Mouse (Mus musculus): ENCODE results near the gene Plxdc1. TPM values are rescaled to one million over a fixed set of nuclear protein-coding genes. Genes with fewer than 3 reads are reported as not detected.

The Plxdc1 gene
- polyA plus RNA-seq, 1 experiment from 2014 or later = 2.8 TPM

DNA sequence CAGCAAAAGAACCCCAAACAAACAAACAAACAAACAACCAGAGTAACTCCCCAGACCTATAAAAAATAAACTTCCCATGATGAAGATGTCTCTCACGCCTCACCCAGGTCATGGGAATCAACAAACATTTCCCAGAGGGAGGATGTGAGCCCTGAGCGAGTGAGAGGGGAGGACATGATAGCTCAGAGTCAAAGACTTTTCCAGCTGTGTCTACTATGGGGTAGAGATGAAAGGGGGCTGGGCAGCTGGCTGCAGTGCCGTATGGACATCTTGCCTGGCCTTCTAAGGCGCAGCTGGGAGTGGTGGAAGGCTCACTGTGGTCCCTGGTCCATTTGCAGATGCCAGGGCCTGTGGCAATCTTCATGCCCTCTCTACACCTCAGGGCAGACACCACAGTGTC lies 57.3 kb downstream of the Plxdc1 start:
- no peak for ATAC-seq
- no peak overlapping the region for H3K4me3 ChIP-seq (ENCODE audit: low read length)
- WGBS = 83% methylated on average over 4 of the region's 4 CpGs

DNA sequence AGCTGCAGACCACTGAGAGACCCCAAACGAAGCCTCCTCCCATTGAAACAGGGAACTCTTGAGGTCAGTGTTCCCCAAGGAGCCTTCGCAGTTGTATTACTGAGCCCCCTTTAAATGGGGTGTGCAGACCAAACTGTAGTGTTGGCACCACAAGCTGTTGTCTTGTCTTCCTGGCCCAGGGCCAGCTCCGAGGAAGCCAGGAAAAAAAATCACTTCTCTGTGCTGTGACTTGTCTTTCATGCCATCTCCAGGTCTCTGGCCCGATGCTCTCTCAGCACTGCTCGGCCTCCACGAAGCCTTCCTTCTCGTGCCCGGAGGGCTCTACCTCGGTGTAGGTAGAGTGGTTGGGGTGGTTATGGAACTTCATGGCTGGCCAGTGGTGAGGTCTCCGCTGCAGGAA lies 62.0 kb downstream of the Plxdc1 start:
- Histone ChIP-seq H3K4me2 (ENCODE audit: low read length) (no peak overlapping the region), H3K36me3 (ENCODE audit: control insufficient read depth, insufficient read depth, low read length) (no peaks in the 10 kb centered on the region), H3K4me1 (ENCODE audit: control insufficient read depth, insufficient read depth, low read depth, low read length) (no peaks in the 10 kb centered on the region), H3K27ac (ENCODE audit: low read depth, low read length) (no peak overlapping the region), H3K9ac (ENCODE audit: low read depth, low read length) (no peak overlapping the region), H3K27me3 (replicated peaks; ENCODE audit: control insufficient read depth, insufficient read depth, low read length) (no peaks in the 10 kb centered on the region), H3K9me3 (ENCODE audit: control insufficient read depth, low read length) (no peaks in the 10 kb centered on the region), H3K4me3 (ENCODE audit: low read length) (no peak overlapping the region)
- WGBS = 89% methylated on average over 10 of the region's 10 CpGs
- no peak for ATAC-seq

More for the DNA sequence above, 57.3 kb downstream of the Plxdc1 start:
- H3K27ac ChIP-seq (ENCODE audit: low read depth, low read length) = no peak overlapping the region
- H3K4me1 ChIP-seq (ENCODE audit: control insufficient read depth, insufficient read depth, low read depth, low read length) = no peaks in the 10 kb centered on the region
- no peaks in the 10 kb centered on the region for H3K27me3 ChIP-seq (replicated peaks; ENCODE audit: control insufficient read depth, insufficient read depth, low read length)
- no peaks in the 10 kb centered on the region for H3K36me3 ChIP-seq (ENCODE audit: control insufficient read depth, insufficient read depth, low read length)
- H3K9me3 ChIP-seq (ENCODE audit: control insufficient read depth, low read length) = no peaks in the 10 kb centered on the region
- H3K4me2 ChIP-seq (ENCODE audit: low read length) = no peak overlapping the region
- H3K9ac ChIP-seq (ENCODE audit: low read depth, low read length) = no peak overlapping the region

DNA sequence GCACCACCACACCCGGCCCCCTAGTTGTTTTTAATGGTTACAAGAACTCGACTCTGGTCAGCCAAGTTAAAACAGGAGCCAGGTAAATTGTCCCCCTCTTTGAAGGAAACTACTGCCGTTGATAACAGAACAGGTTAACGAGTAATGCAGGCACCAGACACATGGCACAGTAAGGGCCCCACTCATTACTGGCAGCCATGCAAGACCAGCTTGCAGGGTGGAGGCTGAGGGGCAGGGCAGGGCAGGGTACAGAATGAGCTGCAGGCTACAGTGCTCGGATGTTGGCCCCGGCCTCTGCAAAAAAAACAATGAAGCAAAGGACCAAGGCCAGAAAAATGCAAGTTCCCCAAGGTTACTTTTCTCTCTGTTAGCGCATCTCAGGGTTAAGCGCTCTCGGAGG lies 62.6 kb downstream of the Plxdc1 start:
- Histone ChIP-seq H3K4me1 (ENCODE audit: control insufficient read depth, insufficient read depth, low read depth, low read length) (no peaks in the 10 kb centered on the region), H3K4me3 (ENCODE audit: low read length) (no peak overlapping the region), H3K27ac (ENCODE audit: low read depth, low read length) (no peak overlapping the region), H3K9ac (ENCODE audit: low read depth, low read length) (no peak overlapping the region), H3K36me3 (ENCODE audit: control insufficient read depth, insufficient read depth, low read length) (no peaks in the 10 kb centered on the region), H3K9me3 (ENCODE audit: control insufficient read depth, low read length) (no peaks in the 10 kb centered on the region), H3K4me2 (ENCODE audit: low read length) (no peak overlapping the region), H3K27me3 (replicated peaks; ENCODE audit: control insufficient read depth, insufficient read depth, low read length) (no peaks in the 10 kb centered on the region)
- no peak for ATAC-seq
- 82% methylated on average over 9 of the region's 9 CpGs for WGBS

DNA sequence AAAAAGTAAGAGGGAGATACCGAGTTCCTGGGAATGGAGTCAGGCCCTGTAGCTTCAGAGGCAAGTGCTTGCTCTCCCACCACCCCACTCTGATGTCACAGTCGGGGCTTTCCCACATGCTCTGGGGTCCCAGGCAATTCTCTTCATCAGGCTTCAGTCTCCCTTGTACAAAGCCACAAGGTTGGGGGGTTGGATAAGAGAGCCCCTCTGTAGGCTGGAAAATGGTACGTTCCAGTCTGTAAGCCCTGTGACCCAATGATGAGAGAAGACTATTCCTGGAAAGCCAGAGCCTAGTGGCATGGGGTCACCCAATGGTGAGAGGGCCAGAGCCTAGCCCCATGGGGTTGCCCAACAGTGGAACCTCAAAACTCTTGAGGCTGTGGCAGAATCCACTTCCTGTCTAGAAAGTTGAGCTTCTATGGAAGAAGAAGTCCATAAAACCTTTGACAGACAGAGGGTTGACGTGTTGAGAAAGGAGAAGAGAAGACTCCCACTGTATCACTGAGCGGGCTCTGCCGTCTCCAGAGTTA lies 70.2 kb downstream of the Plxdc1 start:
- Histone ChIP-seq H3K4me2 (ENCODE audit: low read length) (no peak overlapping the region), H3K36me3 (ENCODE audit: control insufficient read depth, insufficient read depth, low read length) (no peaks in the 10 kb centered on the region), H3K9me3 (ENCODE audit: control insufficient read depth, low read length) (no peaks in the 10 kb centered on the region), H3K27me3 (replicated peaks; ENCODE audit: control insufficient read depth, insufficient read depth, low read length) (no peaks in the 10 kb centered on the region), H3K4me3 (ENCODE audit: low read length) (no peak overlapping the region), H3K27ac (ENCODE audit: low read depth, low read length) (no peak overlapping the region), H3K4me1 (ENCODE audit: control insufficient read depth, insufficient read depth, low read depth, low read length) (no peaks in the 10 kb centered on the region), H3K9ac (ENCODE audit: low read depth, low read length) (no peak overlapping the region)
- WGBS = 97% methylated on average over 6 of the region's 6 CpGs
- no peak for ATAC-seq

DNA sequence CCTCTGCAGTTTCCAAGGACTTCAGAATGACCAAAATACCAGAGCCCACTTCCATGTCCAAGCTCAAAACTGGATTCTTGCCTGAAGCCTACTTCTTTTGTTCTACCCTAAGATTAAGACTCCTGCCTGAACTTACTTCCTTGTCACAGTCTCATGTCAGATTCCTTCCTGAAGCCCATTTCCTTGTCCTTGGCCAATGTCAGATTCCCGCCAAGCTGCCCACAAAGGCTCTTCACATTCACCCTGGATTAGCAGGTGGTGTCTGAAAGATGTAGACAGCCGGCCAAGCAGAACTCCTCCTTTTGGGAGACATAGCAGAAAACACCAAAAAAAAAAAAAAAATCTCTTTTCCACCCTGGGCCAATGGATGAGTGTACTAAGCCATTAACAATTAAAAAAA lies 70.8 kb downstream of the Plxdc1 start:
- H3K9me3 ChIP-seq (ENCODE audit: control insufficient read depth, low read length) = no peaks in the 10 kb centered on the region
- no peaks in the 10 kb centered on the region for H3K27me3 ChIP-seq (replicated peaks; ENCODE audit: control insufficient read depth, insufficient read depth, low read length)
- ATAC-seq = no peak
- H3K27ac ChIP-seq (ENCODE audit: low read depth, low read length) = no peak overlapping the region
- H3K4me3 ChIP-seq (ENCODE audit: low read length) = no peak overlapping the region
- no peak overlapping the region for H3K9ac ChIP-seq (ENCODE audit: low read depth, low read length)
- H3K4me1 ChIP-seq (ENCODE audit: control insufficient read depth, insufficient read depth, low read depth, low read length) = no peaks in the 10 kb centered on the region
- H3K36me3 ChIP-seq (ENCODE audit: control insufficient read depth, insufficient read depth, low read length) = no peaks in the 10 kb centered on the region
- H3K4me2 ChIP-seq (ENCODE audit: low read length) = no peak overlapping the region
- WGBS = 90% methylated on average over 2 of the region's 2 CpGs

DNA sequence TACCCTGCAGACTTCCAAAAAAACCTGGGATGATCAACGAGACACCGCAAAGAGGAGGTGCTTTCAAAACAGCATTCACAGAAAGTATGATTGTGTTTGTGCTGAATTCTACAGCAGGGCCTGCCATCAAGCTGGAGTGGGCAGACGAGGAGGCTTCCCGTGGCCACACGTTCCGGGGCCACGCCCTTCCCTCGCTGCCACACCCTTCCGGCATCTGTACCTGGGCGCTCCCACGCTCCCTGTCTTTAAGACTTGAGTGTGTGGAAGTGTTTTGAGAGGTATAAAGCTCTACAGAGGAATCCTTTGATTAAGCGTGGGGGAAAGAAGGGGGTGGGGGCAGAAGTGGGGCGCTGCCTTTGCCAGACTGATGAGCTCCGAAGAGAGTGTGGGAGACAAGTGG lies 73.1 kb downstream of the Plxdc1 start:
- Histone ChIP-seq H3K4me3 (ENCODE audit: low read length) (no peak overlapping the region), H3K4me2 (ENCODE audit: low read length) (no peak overlapping the region), H3K9ac (ENCODE audit: low read depth, low read length) (no peak overlapping the region), H3K9me3 (ENCODE audit: control insufficient read depth, low read length) (no peaks in the 10 kb centered on the region), H3K36me3 (ENCODE audit: control insufficient read depth, insufficient read depth, low read length) (no peaks in the 10 kb centered on the region), H3K27me3 (replicated peaks; ENCODE audit: control insufficient read depth, insufficient read depth, low read length) (no peaks in the 10 kb centered on the region), H3K27ac (ENCODE audit: low read depth, low read length) (no peak overlapping the region), H3K4me1 (ENCODE audit: control insufficient read depth, insufficient read depth, low read depth, low read length) (no peaks in the 10 kb centered on the region)
- ATAC-seq = no peak
- WGBS = 91% methylated on average over 14 of the region's 14 CpGs

DNA sequence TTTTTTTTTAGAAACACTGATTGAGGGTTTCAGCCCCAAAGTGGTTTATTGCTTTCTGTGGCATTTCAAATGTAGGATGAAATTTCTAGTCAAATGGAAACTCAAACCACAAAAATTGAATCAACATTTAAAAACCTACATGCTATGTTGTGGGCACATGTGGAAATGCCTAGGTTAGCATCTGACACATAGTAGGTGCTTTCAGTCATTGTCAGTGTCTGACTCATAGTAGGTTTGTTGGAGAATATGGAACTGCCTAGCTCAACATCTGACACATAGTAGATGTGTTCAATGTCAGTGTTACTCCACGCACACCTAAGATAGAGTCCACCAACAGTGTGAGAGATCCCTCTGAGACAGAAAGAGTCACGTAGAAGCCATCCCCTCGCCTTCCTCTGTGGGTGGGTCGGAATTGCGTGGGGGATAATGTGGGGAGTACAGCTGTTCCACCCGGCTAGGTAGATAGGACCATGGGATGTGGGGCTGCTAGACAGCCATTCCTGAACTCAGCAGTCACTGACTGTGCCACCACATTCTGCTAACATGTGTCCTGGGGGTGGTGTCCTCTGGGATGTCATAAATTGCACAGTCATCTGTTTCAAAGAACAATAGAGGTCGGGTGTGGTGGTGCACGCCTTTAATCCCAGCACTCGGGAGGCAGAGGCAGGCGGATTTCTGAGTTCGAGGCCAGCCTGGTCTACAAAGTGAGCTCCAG lies 77.5 kb downstream of the Plxdc1 start:
- Histone ChIP-seq H3K4me1 (ENCODE audit: control insufficient read depth, insufficient read depth, low read depth, low read length) (no peaks in the 10 kb centered on the region), H3K4me2 (ENCODE audit: low read length) (no peak overlapping the region), H3K9me3 (ENCODE audit: control insufficient read depth, low read length) (no peaks in the 10 kb centered on the region), H3K36me3 (ENCODE audit: control insufficient read depth, insufficient read depth, low read length) (no peaks in the 10 kb centered on the region), H3K4me3 (ENCODE audit: low read length) (no peak overlapping the region), H3K27ac (ENCODE audit: low read depth, low read length) (no peak overlapping the region), H3K9ac (ENCODE audit: low read depth, low read length) (no peak overlapping the region), H3K27me3 (replicated peaks; ENCODE audit: control insufficient read depth, insufficient read depth, low read length) (no peaks in the 10 kb centered on the region)
- no peak for ATAC-seq
- 88% methylated on average over 11 of the region's 11 CpGs for WGBS

DNA sequence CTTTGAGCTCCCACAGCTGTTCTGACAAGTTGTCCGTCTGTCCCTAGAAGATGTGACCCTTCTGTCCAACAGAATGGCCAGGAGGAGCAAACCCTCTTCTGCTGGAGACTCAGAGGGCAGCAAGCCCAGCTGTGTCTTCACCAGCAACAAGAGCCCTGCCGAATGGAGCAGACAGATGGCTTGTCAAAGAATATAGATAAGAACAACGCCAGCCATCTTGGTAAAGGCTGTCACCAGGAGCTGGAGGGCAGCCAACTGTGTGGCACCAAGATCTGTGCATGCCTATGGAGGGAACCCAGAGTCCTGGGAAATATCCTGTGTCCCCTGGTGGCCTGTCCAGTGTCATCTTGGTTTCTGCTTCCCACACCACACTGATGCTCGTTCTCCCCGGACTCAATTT lies 78.3 kb downstream of the Plxdc1 start:
- 90% methylated on average over 5 of the region's 5 CpGs for WGBS

DNA sequence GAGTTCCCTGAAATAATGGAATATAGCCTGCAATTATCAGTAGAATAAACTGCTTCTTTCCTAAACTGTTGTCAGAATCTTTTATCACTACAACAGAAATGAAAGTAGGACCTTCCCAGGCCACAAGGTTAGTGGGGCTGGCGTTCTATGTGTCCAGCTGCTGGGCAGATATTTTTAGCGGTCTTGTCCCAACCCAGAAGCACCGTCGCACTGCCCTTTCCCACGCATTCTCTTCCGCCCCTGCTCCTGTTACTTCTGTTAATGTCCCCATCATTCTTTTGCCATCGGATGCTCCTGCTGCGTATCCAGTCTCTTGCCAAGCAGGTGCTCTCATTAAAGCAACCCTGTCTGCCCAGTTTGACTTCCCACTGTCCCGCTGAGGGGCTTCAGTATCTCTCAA lies 79.3 kb downstream of the Plxdc1 start:
- ATAC-seq = no peak
- Histone ChIP-seq H3K9me3 (ENCODE audit: control insufficient read depth, low read length) (no peaks in the 10 kb centered on the region), H3K36me3 (ENCODE audit: control insufficient read depth, insufficient read depth, low read length) (no peaks in the 10 kb centered on the region), H3K27me3 (replicated peaks; ENCODE audit: control insufficient read depth, insufficient read depth, low read length) (no peaks in the 10 kb centered on the region), H3K9ac (ENCODE audit: low read depth, low read length) (no peak overlapping the region), H3K4me2 (ENCODE audit: low read length) (no peak overlapping the region), H3K4me1 (ENCODE audit: control insufficient read depth, insufficient read depth, low read depth, low read length) (no peaks in the 10 kb centered on the region), H3K4me3 (ENCODE audit: low read length) (no peak overlapping the region), H3K27ac (ENCODE audit: low read depth, low read length) (no peak overlapping the region)
- 87% methylated on average over 9 of the region's 9 CpGs for WGBS

More for the DNA sequence above, 78.3 kb downstream of the Plxdc1 start:
- H3K4me1 ChIP-seq (ENCODE audit: control insufficient read depth, insufficient read depth, low read depth, low read length) = no peaks in the 10 kb centered on the region
- no peak for ATAC-seq
- no peak overlapping the region for H3K27ac ChIP-seq (ENCODE audit: low read depth, low read length)
- H3K4me3 ChIP-seq (ENCODE audit: low read length) = no peak overlapping the region
- H3K9me3 ChIP-seq (ENCODE audit: control insufficient read depth, low read length) = no peaks in the 10 kb centered on the region
- H3K4me2 ChIP-seq (ENCODE audit: low read length) = no peak overlapping the region
- H3K27me3 ChIP-seq (replicated peaks; ENCODE audit: control insufficient read depth, insufficient read depth, low read length) = no peaks in the 10 kb centered on the region
- no peaks in the 10 kb centered on the region for H3K36me3 ChIP-seq (ENCODE audit: control insufficient read depth, insufficient read depth, low read length)
- H3K9ac ChIP-seq (ENCODE audit: low read depth, low read length) = no peak overlapping the region
